Mouse (Mus musculus) stomach, postnatal 0 days (tissue): ENCODE results near the gene Ubqln4. TPM values are rescaled to one million over a fixed set of nuclear protein-coding genes. Genes with fewer than 3 reads are reported as not detected.

ENCODE experiments used
- ATAC-seq: fragments of 200-750 bp; cut with Nextera tagmentation; 2 replicates; pipeline ENCODE4 v1.8.0; 2017; ENCODE audit not compliant: low FRiP score, low TSS enrichment
- DNase-seq: peaks from one replicate; pipeline ENCODE4 v3.0.0-alpha.2; 2016; ENCODE audit warnings: low spot score
- H3K27ac ChIP-seq: fragments of 300-500 bp; sonication (generic); replicated peaks from 2 replicates; pipeline ENCODE4 v1.5.1; 2014; ENCODE audit warnings: mild to moderate bottlenecking, control low read depth
- H3K27me3 ChIP-seq: fragments of 300-500 bp; sonication (generic); 2 replicates; pipeline ENCODE4 v1.6.1; 2014; ENCODE audit warnings: low read length; ENCODE audit not compliant: control insufficient read depth, insufficient read depth
- H3K36me3 ChIP-seq: fragments of 300-500 bp; sonication (generic); 2 replicates; pipeline ENCODE4 v1.6.1; 2014; ENCODE audit warnings: low read length, mixed read lengths; ENCODE audit not compliant: control insufficient read depth, insufficient read depth
- H3K4me1 ChIP-seq: fragments of 300-500 bp; sonication (generic); replicated peaks from 2 replicates; pipeline ENCODE4 v1.6.1; 2014; ENCODE audit warnings: antibody characterized with exemption; ENCODE audit not compliant: control insufficient read depth, insufficient read depth
- H3K4me2 ChIP-seq: fragments of 300-500 bp; sonication (generic); replicated peaks from 2 replicates; pipeline ENCODE4 v1.6.1; 2014; ENCODE audit warnings: low read depth, mild to moderate bottlenecking, control low read depth, moderate library complexity
- H3K4me3 ChIP-seq: fragments of 300-500 bp; sonication (generic); 2 replicates; pipeline ENCODE4 v1.5.1; 2014; ENCODE audit warnings: low read depth, low read length, control low read depth
- H3K9ac ChIP-seq: fragments of 300-500 bp; sonication (generic); 2 replicates; pipeline ENCODE4 v1.6.1; 2014; ENCODE audit warnings: mild to moderate bottlenecking, low read length, control low read depth, mixed read lengths
- H3K9me3 ChIP-seq: fragments of 300-500 bp; sonication (generic); 2 replicates; pipeline ENCODE4 v1.6.1; 2016; ENCODE audit warnings: low read length; ENCODE audit not compliant: control insufficient read depth
- CTCF ChIP-seq: IDR thresholded peaks from 2 replicates; pipeline ENCODE4 v1.5.1; 2016; ENCODE audit warnings: antibody characterized with exemption, low read depth, mild to moderate bottlenecking, moderate library complexity
- EP300 ChIP-seq: optimal IDR thresholded peaks from 2 replicates; pipeline ENCODE3; 2016; ENCODE audit warnings: antibody characterized with exemption
- WGBS: fragments of 180-500 bp; shearing (Covaris S2); extraction: QIAGEN DNeasy Blood & Tissue Kit; methylation state at CpG from one replicate; pipeline ENCODE4 v1.1.7; 2014; 5-methylcytosine and 5-hydroxymethylcytosine counted together
- polyA plus RNA-seq: library from polyadenylated mRNA; unstranded; fragments of >200 nt; fragmentation: Nextera tagmentation; extraction: Ambion mirVana; gene quantifications from 2 replicates; pipeline ENCODE4 v1.2.1, GENCODE M21; 2015

The Ubqln4 gene
- polyA plus RNA-seq, 1 experiment from 2014 or later = 19.5 TPM

GRCm38 (mm10) chr3:88579454-88580117, 26.0 kb downstream of the Ubqln4 start:
- no peaks in the 10 kb centered on the region for H3K9me3 ChIP-seq
- peaks cover 5% of the 10 kb centered on the region; the same call in 1 of the 2 replicates for H3K36me3 ChIP-seq
- no peaks in the 10 kb centered on the region for H3K27me3 ChIP-seq
- no peaks in the 10 kb centered on the region; the same call in 1 of the 2 replicates for H3K4me1 ChIP-seq
- under 1% methylated on average over 34 of the region's 34 CpGs for WGBS
- peak; percentile 82 for ATAC-seq
- peak; percentile 80 for DNase-seq
- H3K9ac ChIP-seq = peak overlapping the region; percentile 88
- no peak for TF ChIP-seq EP300
- no peak for TF ChIP-seq CTCF
- peak overlapping the region; percentile 70 for H3K4me2 ChIP-seq
- peak overlapping the region; percentile 70 for H3K27ac ChIP-seq
- H3K4me3 ChIP-seq = peak overlapping the region; percentile 88

DNA sequence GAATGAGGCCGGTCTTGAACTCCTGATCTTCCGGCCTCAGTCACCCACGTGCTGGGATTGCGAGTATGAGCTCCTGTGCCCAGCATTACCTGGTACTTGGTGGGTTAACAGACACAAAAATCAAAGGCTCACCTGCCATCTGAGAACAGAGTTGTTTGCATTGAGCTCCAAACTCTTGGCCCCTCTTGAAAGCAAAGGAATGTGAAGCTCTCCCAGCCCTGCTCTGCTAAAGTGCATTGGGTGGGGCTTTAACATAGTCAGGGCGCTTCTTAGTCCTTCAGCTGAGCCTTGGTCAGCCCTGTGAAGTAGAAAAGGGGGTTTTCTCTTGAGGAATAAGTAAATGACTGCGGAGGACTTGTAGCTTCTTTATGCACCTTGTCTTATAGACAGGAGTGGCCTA, 32.2 kb downstream of the Ubqln4 start:
- TF ChIP-seq EP300 (no peak), CTCF (no peak)
- Histone ChIP-seq H3K9ac (no peak overlapping the region), H3K27me3 (no peaks in the 10 kb centered on the region), H3K9me3 (no peaks in the 10 kb centered on the region), H3K4me3 (no peak overlapping the region), H3K27ac (no peak overlapping the region), H3K4me2 (no peak overlapping the region), H3K36me3 (peaks cover 21% of the 10 kb centered on the region), H3K4me1 (no peaks in the 10 kb centered on the region)
- 81% methylated on average over 6 of the region's 6 CpGs for WGBS
- ATAC-seq (no peak), DNase-seq (no peak)

DNA sequence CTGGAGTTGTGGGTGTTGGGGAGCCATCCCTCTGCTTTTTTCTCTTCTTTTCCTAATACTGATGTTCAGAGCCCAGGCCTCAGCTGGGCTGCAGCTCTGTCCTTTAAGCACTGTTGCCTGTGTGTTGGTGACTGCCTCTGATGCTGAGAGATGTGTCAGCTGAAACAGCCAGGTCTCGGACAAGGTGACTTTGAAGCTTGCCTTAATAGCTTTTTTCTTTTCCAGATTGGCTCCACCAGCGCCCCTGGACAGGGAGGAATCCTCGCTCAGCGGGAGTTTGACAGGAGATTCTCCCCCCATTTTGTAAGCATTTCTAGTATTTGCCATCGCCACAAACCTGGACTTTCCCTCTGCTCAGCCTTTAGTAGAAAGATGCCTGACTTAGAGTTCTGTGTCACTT, 33.1 kb downstream of the Ubqln4 start:
- Histone ChIP-seq H3K9ac (no peak overlapping the region), H3K27me3 (no peaks in the 10 kb centered on the region), H3K4me2 (no peak overlapping the region), H3K36me3 (peaks cover 21% of the 10 kb centered on the region), H3K4me1 (no peaks in the 10 kb centered on the region), H3K4me3 (no peak overlapping the region), H3K27ac (no peak overlapping the region), H3K9me3 (no peaks in the 10 kb centered on the region)
- no peak for DNase-seq
- TF ChIP-seq CTCF (no peak), EP300 (no peak)
- 89% methylated on average over 5 of the region's 5 CpGs for WGBS
- no peak for ATAC-seq

- Histone ChIP-seq H3K36me3 (peaks cover 16% of the 10 kb centered on the region), H3K4me3 (no peak overlapping the region), H3K9ac (no peak overlapping the region), H3K4me1 (peaks cover 7% of the 10 kb centered on the region; the same call in 1 of the 2 replicates), H3K4me2 (no peak overlapping the region), H3K9me3 (no peaks in the 10 kb centered on the region), H3K27ac (no peak overlapping the region), H3K27me3 (no peaks in the 10 kb centered on the region)
- ATAC-seq (no peak), DNase-seq (peak; percentile 22)
- 25% methylated on average over 5 of the region's 5 CpGs for WGBS
- TF ChIP-seq EP300 (no peak), CTCF (no peak)
Measured at GRCm38 (mm10) chr3:88590246-88590645, 36.7 kb downstream of the Ubqln4 start.

GRCm38 (mm10) chr3:88591044-88591443, 37.5 kb downstream of the Ubqln4 start:
- Histone ChIP-seq H3K27ac (no peak overlapping the region), H3K9me3 (no peaks in the 10 kb centered on the region), H3K9ac (no peak overlapping the region), H3K4me2 (no peak overlapping the region), H3K4me1 (peaks cover 7% of the 10 kb centered on the region; the same call in 1 of the 2 replicates), H3K36me3 (peaks cover 16% of the 10 kb centered on the region), H3K4me3 (no peak overlapping the region), H3K27me3 (no peaks in the 10 kb centered on the region)
- WGBS = 32% methylated on average over 3 of the region's 3 CpGs
- TF ChIP-seq CTCF = no peak
- no peak for TF ChIP-seq EP300
- peak; percentile 45 for ATAC-seq
- DNase-seq = peak; percentile 56
